Mouse (Mus musculus) frontal cortex, adult (tissue): ENCODE results near the gene Zbtb4.

Experiments
- ATAC-seq: cut with Nextera tagmentation; 2 replicates; pipeline ENCODE4 v1.9.2; 2017; ENCODE audit warnings: mild to moderate bottlenecking, moderate library complexity, mixed read lengths; ENCODE audit not compliant: low TSS enrichment

The Zbtb4 gene

DNA sequence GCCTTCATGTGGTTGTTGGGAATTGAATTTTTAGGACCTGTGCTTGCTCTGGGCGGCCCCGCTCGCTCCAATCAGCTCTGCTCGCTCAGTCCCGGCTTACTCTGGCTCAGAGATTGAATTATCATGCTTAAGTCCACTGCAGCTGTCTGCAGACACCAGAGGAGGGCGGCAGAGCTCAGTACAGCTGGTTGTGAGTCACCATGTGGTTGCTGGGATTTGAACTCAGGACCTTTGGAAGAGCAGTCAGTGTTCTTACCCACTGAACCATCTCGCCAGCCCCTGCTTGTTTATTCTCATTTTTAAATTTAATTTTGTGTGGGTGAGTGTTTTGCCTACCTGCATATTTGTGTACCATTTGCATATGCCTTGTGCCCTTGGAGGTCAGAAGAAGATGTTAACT lies 2.2 kb upstream of the Zbtb4 start:
- no peak for ATAC-seq

DNA sequence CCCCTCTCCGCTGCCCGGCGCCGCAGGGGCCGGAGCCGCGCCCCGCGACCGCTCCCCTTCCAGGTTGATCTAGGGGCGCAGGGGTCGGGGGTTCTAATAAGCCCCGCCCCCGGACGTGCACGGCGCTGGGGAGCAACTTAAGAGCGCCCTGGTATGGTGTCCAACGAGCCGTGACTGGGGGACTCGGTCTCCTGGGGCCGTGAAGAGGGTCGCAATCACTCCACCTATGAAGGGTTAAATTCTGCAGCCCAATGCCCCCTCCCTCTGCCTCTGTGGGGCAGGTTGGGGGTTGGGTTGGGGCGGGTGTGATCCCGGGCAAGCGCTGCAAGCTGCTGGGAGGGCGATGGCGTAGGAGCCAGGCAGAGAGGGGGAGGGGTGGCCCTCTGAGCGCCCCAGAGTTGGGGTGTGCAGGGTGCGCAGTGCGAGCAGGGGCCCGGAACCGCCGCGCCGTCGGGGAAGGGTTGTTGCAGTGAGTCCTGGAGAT lies 456 bp downstream of the Zbtb4 start:
- peak; percentile 70 for ATAC-seq

DNA sequence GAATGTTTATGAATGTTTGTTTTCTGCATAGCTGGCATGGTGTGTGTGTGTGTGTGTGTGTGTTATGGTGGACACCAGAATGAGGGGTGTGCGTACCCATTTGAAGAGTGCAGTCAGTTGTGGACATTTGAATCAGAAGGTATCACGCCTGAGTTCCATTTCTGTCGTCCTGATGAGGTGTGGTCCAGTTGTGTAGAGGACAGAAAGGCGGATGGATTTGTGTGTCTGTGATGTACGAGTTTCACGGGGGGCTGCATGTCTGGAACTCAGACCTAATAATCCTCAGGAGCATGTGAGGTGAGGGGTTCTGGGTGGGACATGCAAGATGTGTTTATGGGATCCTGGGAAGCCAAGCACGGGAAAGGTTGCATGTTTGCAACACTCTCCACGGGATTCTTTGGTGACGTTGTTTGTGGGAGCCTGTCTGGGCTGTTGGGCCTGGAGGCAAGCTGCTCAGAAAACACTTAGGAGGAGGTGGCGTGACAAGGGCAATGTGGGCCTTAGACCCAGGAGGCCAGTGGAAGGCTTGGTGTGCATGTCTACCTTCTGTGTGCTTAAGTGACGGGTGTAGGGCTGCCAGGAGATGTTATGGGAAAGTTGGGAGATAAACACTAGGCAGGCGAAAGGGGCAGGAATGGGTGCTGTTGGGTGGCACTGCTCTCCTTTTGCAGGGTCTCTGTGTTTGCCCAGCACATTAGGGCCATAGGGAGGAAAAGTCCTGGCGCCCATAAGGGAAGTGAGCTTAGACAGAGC lies 1.3 kb downstream of the Zbtb4 start:
- 0 out of 2 replicates have a peak, but pooled peaks have one; percentile 5 for ATAC-seq

DNA sequence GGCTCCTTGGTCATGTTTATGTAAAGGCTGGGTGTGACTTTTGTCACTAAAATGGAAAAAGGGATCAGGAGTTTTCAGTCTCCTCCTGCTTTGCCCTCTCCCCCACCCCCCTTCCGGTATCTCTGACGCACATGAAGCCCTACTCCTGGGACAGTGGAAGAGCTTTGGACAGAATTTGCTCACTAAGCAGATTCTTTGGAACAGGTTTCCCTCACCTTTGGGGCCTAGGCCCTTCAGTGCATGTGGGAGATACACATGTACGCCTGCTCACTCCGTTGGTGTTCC lies 1.9 kb downstream of the Zbtb4 start:
- ATAC-seq, result 0 out of 2 replicates have a peak, but pooled peaks have one; percentile 10

DNA sequence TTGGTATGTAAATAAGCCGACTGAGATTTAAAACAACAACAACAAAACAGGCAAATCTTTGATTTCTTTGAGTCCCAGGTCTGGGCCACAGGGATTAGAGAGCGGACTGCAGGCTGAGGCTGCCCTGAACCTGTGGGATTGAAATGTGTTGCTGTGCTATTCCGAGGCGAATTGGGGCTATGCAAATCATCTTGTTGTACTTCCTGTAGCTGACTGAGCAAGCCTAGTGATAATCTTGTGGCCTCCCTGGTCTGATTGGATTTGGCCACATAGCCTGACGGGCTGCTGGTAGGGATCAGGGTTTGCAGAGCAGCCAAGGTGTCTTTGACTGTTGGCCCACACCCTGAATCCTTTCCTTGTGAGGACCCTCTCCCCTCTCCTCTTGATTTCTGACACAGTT lies 9.2 kb downstream of the Zbtb4 start:
- ATAC-seq, result no peak

DNA sequence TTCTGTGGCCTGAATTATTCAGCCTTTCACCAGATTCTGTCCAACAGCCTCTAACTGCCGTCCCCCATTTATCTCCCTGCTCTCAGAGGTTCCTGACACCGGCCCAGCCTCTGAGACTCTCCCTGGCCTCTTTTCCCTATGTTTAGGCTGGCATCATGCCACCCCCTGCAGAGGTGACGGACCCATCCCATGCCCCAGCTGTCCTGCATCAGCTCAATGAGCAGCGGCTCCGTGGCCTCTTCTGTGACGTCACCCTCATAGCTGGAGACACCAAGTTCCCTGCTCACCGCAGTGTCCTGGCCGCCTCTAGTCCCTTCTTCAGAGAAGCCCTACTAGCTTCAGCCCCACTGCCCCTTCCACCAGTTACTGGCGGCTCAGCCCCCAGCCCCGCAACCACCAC lies 10.0 kb downstream of the Zbtb4 start:
- ATAC-seq, result no peak

DNA sequence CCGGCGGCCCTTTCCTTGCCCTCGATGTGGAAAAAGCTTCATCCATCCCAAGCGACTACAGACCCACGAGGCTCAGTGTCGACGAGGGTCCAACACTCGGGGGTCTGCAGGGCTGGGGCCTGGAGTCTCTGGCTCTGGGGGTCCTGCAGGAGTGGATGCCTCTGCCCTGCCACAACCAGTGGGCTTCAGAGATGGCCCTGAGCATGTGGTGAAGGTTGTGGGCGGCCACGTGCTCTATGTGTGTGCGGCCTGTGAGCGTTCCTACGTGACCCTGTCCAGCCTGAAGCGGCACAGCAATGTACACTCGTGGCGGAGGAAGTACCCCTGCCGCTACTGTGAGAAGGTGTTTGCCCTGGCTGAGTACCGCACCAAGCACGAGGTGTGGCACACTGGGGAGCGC lies 10.8 kb downstream of the Zbtb4 start:
- ATAC-seq, result no peak

DNA sequence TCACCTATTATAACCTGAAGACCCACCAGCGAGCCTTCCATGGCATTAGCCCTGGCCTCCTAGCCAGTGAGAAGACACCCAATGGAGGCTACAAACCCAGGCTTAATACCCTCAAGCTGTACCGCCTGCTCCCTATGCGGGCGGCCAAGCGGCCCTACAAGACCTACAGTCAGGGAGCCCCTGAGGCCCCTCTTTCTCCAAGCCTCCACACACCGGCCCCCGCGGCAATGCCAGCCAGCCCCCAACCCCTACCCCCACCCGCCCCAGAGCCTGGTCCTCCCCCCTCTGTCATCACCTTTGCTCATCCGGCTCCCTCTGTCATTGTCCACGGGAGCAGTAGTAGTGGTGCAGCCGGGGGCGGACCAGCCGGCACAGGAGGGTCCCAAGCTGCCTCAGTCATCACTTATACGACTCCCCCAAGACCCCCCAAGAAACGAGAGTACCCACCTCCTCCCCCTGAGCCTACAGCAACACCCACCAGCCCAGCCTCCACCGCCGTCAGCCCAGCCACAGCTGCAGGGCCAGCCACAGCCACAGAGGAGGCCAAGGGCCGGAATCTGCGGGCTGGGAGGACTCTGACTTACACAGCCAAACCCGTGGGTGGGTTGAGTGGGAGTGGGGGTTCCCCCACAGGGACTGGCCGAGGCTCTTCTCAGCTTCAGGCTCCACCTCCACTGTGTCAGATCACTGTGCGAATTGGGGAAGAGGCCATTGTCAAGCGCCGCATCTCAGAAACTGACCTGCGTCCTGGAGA lies 12.0 kb downstream of the Zbtb4 start:
- ATAC-seq, result peak; percentile 22; the same call in 1 of the 2 replicates

DNA sequence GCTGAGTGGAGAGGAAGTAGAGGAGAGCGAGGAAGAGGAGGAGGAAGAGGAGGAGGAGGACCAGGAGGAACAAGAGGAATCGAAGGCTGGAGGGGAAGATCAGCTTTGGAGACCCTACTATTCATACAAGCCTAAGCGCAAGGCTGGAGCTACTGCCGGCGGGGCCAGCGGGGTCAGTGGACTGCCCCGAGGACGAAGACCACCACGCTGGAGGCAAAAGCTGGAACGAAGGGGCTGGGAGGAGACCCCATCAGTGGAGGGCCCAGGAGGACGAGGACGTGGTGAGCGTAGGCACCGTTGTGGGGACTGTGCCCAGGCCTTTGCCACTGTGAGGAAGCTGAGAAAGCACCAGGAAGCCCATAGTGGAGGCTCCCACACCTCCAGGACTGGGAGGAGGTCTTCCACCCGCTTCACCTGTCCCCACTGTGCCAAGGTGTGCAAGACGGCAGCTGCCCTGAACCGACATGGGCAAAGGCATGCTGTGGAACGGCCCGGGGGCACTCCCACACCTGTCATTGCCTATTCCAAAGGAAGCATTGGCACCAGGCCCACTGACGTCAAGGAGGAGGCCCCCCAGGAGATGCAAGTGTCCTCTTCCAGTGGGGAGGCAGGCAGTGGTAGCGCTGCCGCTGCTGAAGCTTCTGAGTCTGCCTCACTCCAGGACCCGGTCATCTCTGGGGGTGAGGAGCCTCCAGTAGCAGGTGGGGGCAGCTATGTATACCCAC lies 12.7 kb downstream of the Zbtb4 start:
- ATAC-seq, result no peak

DNA sequence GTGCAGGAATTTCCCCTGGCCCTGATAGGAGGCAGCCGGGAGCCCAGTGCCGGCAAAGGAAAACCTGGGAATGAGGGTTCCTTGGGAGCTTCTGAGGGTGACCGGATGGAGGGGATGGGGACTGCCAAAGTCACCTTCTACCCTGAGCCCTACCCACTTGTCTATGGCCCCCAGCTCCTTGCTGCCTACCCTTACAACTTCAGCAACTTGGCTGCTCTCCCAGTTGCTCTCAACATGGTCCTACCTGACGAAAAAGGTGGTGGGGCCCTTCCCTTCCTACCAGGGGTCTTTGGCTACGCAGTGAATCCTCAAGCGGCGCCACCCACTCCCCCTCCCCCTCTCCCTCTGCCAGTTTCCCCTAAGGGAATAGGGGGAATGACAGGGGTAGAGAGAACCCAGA lies 13.3 kb downstream of the Zbtb4 start:
- ATAC-seq, result no peak

DNA sequence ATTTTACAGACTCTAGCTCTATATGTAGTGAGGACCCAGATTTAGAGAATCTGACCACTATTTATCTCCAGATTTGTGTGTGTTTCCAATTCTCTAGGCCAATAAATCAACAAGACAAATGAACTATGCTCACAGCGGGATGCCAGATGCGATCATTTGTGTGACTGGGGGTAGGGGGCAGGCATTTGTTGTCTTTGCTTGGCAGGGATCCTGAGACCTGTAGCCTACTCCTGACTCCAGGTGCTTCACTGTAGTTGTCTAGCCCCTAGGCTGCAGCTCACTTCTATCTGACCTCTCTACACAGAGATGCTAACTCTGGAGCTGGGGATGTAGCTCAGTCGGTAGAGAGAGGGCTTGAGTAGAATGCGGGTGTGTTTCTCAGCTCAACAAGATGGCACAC lies 16.1 kb downstream of the Zbtb4 start:
- no peak for ATAC-seq

DNA sequence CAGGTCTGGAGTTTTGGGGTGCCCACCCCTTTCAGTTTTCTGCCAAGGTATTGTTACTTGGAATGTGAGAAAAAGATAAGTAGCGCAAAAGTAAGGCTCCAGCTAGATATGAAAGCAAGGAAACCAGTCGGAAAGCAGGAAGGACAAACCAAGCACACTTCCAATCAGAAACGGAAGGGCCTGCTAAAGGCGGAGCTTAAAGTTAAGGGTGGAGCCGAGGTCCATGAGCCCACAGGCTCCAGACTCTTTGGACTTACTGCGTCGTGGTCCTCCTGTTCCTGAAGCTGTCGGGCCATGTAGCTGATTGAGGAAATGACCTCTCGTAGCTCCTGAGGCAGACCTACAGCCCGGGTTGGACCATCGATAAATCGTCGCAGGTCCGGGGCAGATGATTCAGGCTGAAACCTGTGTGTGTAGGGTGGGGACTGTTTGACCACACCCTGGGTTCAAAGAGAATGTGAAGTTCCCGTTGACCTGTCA lies 19.1 kb downstream of the Zbtb4 start:
- ATAC-seq, result no peak

DNA sequence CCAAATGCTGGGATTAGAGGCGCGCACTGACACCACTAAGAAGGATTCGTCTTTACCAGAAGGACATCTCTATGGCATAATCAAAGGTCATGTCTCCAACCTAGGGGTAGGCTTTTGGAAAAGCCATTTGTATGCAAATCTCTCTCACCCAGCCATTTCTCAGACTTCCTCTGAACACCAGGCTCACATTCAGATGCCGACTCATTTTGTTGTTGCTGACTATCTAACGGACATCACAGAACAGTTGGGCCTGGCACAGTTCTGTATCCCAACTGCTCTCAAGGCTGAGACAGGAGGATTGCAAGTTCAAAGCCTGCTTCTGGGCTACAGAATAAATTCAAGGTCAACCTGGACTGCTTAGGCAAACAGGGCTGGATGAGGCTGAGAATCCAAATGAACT lies 21.6 kb downstream of the Zbtb4 start:
- no peak for ATAC-seq

DNA sequence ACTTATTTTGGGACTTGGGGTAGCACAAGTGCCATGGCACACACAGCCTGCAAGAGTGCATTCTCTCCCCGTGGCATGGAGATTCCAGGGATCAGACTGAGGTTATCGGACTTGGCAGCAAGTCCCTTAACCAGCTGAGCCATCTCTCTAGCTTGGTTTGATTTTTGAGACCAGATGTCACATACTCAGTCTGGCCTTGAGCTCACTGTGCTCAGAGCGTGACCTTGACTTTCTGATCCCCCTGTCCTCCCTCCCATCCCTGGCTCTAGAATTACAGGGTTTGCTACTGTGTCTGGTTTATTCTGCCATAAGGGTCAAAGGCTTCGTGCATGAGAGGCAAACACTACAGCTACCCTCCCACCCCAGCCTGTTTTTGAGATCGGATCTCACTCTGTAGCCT lies 23.7 kb downstream of the Zbtb4 start:
- ATAC-seq, result no peak

DNA sequence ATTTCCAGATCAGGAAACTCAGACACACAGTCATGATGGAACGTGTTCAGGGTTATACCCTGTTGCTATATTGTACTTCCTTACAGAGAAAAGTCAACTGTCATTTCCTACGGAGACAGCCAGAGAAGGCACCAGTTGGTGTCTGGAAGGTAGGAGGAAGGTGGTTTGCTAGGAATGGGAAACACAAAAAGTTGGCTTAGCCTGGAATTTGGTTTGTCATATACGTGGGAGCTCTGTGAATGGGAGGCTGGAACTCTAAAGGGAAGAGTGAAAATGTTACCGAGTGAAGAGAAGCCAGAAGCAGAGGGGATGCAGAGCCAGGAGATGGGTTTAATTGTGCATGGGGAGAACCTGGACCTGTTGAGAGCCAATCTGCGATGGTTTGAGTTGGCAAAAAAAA lies 25.7 kb downstream of the Zbtb4 start:
- peak; percentile 56 for ATAC-seq

DNA sequence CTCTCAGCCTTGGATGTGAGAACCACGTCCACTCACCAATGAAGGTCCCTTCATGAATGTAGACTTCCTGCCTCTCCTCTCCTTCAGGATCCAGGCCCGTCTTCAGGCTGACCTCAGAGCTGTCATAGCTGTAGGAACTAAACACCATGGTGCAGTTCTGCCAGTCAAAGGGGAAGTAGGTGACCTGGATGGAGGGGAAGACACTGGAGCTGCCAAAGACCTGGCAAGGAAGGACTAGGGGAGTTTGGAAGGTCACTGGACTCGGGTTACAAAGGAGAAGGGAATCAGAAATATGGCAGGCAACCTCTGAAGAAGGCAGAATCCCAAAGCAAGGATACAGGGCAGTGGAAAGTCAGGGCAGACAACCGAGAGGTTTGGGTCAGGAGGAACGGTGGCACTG lies 27.7 kb downstream of the Zbtb4 start:
- no peak for ATAC-seq

DNA sequence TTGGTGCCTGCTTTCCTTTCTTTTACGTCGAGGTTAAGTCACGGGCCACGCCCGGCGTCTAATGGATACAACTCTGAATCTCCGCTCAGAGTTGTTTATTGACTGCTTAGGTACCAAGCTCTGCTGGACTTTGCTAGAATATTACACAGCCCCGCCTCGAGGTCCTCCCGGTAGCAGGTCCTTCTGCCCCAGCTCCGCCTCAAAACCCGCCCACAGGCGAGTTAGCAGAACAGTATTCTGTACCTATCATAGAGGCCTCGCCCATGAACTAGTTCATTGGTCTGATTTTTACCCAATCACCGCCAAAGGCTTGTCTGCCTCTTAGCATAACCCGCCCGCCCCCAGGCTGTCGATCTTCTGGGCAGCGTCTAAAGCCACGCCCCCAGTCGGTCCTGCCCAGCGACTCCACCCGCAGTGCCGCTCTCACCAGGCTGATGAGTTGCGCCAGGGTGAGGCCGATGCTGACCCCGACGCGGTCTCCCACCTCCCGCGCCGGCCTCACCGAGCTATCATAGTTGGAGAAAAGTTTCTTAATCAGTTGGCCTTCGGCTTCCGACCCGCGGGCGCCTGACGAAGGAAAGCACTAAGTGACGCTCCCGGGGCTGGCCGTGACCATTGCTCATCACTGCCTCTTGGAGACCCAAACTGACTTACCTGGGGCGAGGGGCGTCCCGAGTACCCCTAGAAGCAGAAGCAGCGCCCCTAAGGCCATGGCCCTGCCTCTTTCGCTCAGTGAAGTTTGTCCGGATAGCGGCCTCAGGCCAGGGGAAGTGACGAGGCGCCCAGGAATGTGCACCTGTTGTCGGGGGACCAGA lies 29.7 kb downstream of the Zbtb4 start, which contains the start of gene Chrnb1:
TSS of gene Chrnb1 (minus strand) at position 776 of the 815 bp plus-strand sequence.
- peak; percentile 97 for ATAC-seq

DNA sequence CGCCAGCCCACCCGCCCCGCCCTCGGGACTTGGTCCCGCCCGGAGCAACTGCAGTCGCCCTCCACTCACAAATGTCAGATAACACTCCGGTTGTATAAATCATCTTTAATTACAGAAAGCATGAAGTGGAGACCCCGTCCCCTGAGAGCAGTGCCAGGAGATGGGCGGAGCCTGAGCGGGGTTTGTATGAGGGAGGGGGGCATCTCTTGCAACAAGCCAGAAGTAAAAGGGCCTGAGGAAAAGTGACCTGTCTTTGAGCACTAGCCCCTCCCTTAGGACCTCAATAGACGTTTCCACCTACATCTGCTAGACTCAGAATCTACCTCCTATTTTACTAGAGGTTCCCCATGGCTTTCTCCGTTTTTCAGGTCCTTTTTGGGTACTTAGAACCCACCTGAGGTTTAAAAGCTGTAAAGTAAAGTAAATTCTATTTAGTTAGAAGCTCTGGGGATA lies 30.3 kb downstream of the Zbtb4 start:
- ATAC-seq, result no peak

DNA sequence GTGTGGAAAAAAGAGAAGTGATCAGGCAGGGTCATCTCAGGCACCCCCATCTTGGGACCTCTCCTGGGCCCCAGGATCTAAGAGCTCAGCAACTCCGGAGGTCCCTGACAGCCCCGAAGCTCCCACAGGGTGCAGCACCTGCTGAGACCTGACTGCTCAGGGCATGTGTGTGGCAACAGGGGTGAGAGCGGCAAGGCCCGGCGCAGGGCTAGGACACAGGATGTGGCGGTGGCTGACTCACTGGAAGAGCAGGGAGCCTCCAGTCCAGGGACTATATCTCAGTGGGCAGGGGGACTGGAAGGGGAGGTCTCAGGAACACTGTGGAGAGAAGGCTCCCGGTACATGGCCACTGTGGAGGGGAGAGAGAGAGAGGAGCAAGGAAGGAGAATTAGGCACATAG lies 32.2 kb downstream of the Zbtb4 start:
- ATAC-seq, result no peak

DNA sequence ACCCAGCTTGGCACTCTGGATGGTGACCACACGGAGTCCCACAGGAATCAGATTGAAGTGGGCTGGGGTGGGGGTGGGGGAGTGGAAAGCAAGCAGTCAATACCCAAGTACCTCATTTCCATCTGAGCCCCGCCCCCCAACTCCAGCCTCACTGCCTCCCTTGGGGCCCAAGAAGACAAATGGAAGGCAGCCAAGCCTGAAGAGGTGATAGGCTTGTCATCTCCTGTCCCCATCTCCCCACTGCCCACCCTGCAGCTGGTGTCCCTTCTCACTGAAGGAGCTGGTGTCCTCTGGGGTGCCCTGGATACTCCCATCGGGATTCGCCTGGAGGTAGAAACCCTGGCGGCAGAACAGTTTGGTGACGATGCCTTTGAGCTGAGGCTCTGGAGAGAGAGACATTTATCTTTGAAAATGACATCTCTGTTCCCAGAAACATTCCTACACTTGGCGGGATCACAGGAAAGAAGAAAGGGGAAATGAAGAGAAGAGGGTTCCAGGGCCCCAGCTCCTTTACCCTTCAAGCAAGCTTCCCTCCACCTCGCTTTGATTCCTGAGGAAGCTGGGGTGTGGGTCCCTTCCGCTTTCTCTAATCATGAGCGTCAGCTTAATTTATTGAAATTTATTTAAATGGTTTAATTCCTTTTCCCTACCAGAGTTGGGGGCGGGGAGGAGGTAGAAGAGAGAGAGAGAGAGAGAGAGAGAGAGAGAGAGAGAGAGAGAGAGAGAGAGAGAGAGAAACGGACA lies 33.9 kb downstream of the Zbtb4 start:
- no peak for ATAC-seq

DNA sequence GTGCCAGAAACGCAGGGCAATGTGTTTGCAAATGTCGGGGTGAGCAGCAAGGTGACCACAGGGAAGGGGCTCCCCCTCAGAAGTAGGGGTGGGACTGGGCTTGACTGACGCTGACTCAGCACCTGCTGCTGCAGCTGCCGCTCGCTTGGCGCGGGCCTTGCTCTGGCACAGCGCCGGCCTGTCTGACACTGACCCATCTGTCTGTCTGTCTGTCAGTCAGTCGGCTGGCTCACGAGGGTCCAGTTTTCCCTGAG lies 34.4 kb downstream of the Zbtb4 start:
- ATAC-seq, result no peak
